Mouse (Mus musculus): Measurements from ENCODE around the gene Foxc2.
"Not testable (repeated sequence)": the region's sequence is repeated elsewhere in the genome, so short reads cannot be mapped to it uniquely, and the experiment has no call there.

Foxc2 gene

DNA sequence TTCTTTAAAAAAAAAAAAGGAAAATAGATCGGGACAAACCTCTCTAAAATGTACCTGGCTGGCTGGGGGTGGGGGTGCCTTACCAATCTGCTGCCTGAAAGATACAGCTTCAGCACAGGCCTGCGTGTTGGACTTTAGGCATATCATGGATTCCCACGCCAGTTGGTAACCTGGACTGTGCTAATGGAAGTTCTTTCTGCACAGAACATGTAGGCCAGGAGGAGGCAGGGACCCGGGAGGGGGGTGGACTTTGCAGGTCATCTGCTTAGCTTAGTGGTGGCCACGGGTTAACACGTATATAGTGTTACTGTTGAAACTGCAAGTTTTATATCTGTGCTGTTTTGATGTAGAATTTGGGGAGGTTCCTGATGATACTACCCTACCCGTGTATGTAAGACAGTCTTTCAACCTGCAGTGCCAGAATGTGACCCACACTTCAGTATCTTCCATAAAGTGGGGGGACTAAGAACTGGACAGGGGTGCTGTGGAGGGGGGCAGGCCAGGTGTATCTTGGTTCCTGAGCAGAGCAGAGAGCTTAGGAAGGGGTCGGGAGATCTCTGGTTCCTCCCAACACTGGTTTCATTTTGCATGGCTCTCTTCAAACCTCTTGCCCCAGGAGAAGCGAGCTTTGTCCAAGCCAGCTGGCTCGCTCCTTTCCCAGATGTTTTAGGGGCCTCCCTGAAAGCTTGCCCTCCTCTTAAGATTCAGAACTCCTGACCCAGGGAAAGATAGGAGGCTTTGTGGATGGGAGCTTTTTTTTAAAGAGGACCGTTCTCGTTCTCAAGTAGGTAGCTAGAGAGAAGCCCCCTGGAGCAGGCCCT lies 3.9 kb downstream of the Foxc2 start:
- DNase-seq (ENCODE audit: low read depth, low spot score): no peak

DNA sequence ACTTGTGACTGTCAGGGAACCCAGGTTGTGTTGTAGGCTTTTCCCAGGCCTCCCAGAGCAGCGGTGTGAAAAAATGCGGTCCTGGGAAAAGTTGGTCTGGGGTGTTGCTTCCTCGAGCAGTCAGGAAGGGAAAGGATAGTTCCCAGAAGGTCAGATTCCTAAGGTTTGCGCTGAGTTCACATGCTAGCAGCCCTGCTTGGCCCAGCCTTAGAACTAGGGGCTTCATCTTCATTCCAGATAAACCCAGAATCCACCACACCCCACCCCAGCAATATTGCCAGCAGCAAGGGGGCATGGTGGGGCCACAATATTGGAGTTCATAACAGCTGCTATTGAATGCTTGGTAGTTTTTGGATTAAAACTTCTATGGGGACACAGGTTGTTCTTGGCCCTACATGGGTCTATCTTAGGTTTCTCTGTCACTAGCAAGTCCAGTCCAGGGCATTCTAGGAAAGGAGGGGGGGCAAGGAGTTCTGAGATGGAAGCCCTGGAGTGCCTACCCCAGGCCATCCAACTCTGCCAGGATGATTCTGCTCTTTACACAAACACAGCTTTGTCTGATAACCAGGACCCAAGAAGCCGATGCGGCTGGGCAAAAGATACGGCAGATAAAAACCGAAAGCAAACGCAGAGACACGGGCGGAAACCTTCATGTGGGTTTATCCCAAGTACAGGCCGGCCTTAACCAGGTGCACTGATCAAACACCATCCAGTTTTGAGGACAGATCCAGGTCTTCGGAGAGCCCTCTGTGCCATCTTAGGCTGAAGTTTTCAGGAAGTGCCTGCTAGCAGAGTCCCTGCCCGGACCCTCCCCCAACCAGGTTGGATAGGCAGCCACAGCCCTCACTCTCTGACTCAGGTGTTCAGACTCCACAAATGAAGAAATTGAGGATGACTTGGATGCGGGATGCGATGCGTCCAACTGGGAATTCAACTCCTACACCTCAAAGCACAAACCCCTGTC lies 4.8 kb downstream of the Foxc2 start:
- DNase-seq (ENCODE audit: low read depth, low spot score): no peak

DNA sequence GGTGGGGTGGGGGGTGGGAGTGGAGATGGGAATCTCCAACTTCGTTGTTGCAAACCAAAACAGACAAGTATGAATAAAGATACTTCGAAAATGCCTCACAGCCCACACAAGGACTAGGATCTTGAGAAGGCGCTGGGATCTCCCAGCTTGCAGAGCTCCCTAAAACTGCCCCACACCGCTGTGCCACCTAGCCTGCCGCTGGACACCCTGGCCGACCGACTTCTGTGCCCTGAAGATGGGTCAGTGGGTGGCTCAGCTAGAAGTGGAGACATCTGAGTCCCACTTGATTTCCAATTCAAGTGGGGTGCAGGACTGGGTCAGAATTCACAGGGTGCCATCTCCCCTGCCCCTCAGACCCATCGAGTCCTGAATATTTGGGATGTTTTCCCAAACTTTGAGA lies 5.7 kb downstream of the Foxc2 start:
- DNase-seq (ENCODE audit: low read depth, low spot score): no peak

DNA sequence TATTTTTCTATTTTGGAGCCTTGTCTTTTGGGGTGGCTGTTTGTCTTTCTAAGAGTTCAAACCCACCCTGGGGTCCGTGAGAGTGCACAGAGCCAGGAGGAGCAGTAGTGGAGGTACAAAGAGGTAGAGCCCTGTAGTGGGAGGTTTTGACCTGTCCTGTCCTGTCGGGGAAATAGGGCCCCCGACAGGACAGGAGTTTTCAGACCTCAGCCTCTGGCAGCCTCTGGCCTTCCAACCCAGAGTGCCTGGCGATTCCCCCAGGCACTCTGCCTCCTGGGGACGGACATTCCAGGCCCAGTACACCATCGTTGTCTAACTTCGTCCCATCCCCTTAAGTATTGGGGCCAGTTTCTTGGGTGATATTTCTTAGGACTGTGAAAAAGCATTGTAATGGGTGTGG lies 6.4 kb downstream of the Foxc2 start:
- DNase-seq (ENCODE audit: low read depth, low spot score): no peak

DNA sequence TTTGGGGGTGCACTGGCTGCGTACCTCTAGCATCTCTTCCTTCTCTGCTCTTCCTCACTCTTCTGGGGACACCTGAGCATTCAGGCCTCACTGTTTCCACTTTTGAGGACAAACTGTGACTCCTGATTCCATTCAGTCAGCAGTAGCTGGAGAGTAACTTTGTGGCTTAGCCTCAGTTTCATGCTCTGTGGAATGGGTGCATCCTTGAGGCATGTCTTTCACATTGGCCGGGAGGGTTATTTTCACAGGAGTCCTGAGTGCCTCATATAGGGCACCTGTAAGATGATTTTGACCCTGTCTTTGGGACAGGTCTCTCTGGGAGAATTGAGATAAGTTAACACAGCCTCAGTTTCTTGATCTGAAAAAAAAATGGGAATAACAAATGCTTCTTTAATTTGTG lies 7.1 kb downstream of the Foxc2 start:
- no peak for DNase-seq (ENCODE audit: low read depth, low spot score)

DNA sequence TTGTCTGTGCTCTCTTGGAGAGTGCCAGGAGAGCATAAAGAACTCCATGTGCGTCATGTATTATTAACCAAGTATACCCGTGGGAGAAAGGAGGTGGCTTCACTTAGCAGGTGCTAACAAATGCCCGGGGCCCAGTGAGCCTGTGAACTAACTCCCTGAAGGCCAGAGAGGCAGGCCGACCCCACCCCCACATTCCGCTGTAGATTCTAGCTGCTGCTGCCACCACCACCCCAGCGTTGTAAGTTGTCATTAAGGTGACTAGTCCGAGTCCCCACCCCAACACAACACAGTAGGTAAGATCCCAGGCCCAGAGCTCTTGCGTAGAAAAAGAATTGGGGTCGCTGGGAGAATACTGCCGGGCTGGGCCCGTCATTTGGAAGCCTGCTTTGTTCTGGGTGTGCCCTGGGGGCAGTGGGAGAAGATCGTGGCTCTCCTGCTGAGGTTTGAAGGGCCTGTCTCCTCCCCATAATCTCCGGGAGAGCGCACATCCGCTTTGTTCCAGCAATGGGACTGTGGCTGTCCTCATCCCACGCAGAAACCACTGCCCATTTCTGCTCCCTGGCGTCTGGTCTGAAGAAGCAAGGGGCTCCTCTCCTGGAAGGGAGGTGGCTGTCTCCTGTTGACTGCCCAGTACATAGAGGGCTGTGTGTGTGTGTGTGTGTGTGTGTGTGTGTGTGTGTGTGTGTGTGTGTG lies 8.7 kb downstream of the Foxc2 start:
- DNase-seq (ENCODE audit: low read depth, low spot score): no peak

DNA sequence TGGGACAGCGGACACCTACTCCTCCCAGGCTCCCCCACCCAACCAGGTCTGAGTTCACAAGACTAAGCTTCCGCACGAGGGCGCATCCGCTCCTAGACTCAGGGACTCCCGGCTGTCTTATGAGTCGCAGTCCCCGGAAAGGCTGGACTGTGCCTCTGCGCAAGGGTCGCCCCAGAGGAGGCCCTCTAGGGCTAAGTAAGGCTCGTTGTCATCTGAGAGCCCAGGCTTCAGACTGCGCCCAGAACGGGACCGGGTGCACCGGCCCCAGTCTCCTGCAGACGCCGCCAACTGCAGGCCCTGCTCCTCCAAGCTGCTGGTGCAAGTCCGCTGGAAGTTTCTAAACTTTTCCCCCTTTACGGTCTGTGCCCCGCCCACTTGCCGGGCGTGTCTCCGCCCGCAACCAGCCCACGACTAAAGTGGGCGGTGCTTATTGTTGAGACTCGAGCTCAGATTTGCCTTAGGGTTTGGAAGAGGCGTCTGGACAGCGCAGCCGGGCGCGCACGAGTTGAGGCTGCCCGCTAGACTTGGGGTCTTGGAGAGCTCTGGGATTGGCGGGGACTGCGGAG lies 9.4 kb downstream of the Foxc2 start:
- peak; percentile 26 for DNase-seq (ENCODE audit: low read depth, low spot score)

DNA sequence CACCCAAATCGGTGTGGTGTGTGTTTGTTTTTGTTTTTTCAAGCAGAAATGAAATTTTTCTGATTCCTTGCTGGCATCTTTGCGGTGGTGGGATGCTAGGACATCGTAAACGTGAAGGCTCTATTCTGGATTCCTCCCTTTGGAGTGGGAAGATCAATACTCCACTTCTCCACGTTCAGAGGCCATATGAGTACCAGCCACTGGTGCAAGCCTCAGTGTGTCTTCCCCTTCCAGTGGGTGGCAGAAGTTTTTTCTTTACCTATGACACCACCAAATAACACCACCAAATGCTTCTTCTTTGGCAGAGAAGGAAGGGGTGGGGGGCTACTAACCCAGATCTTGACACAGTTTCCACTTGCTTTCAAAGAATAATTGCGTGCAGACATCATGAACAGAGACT lies 10.2 kb downstream of the Foxc2 start:
- no peak for DNase-seq (ENCODE audit: low read depth, low spot score)

DNA sequence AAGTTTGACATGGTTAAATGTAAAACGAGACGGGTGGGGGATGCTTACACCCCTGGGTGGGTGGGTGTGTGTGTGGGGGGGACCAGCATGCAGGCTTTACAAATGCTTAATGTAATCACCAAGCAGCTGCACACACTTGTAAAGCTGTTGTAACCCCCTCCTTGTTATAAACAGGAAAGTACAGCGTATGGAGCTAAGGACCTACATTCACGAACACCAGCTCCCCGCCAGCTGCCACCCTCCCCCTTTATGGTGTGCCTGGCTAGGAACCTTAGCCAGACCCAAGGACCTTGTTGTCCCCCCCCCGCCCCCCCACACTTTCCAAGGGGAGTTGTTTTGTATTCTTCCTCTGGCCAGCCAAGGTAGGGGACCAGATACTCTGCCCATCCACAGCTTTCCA lies 10.7 kb downstream of the Foxc2 start:
- DNase-seq (ENCODE audit: low read depth, low spot score): no peak

DNA sequence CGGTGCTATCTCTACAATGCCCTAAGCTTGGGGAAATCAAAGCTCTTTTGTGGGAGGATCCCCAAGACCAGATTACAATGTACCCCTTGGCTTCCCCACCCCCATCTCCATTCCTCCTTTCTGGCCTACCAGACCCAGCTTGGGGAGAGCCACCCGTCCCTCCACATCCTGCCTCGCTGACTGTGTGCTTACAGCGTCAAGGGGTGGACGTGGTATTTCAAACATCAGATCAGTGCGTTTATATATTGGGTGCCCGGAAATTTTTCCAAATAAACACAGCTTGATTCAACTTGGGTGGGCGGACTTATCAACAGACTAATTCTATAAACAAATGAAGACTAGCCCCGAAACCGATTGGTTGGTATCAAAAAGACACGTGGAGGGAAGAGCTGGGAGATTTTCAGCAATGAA lies 11.3 kb downstream of the Foxc2 start:
- DNase-seq (ENCODE audit: low read depth, low spot score): no peak

DNA sequence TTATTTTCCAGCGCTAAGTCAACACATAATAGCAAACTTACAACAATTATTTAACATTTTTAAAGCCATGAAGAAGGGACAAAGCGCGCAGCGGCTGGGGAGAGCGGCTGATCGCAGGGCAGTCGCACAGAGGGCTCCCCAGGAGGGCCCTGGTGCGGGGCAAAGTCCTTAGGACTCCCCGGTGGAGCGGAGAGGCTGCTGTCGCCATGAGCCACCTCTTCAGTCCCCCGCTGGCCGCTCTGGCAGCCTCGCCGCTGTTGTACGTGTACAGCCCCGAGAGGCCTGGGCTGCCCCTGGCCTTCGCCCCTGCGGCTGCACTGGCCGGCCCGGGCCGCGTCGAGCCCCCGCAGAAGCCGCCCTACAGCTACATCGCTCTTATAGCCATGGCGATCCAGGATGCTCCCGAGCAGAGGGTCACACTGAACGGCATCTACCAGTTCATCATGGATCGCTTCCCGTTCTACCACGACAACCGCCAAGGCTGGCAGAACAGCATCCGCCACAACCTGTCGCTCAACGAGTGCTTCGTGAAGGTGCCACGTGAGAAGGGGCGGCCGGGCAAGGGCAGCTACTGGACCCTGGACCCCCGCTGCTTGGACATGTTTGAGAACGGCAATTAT lies 11.9 kb downstream of the Foxc2 start, which contains the start of gene Foxl1:
Gene Foxl1 (plus strand): TSS at position 185 of the 620 bp plus-strand sequence.
- DNase-seq (ENCODE audit: low read depth, low spot score): no peak

DNA sequence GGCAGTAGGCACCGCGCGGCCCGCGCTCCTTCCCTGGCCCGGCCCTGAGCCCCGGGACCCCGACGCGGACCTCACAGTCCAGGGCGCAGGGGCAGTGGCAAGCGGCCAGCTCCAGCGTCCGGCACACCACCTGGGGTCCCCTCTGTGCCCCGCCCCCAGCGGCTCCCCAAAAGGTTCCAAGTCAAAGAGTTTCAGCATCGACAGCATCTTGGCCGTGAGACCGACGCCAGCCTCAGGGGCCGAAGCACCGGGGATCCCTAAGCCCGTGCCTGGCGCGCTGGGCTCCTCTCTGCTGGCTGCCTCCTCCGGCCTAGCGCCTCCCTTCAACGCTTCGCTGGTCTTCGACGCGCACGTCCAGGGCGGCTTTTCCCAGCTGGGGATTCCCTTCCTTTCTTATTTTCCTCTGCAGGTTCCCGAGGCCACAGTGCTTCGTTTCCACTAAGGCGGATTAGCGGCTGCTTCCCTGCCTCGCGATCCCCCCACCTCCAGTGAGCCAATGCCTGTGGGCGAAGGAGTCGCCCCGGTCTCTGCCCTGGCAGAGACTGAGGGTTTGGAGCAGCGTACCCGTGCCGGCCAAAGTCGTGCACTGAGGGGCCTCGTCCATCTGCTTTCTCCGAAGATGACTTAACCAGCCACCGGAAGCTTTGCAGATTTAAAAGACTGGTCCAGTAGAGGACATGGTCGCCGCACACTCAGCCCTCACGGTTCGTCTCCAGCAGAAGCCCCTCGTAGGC lies 12.7 kb downstream of the Foxc2 start:
- no peak for DNase-seq (ENCODE audit: low read depth, low spot score)

DNA sequence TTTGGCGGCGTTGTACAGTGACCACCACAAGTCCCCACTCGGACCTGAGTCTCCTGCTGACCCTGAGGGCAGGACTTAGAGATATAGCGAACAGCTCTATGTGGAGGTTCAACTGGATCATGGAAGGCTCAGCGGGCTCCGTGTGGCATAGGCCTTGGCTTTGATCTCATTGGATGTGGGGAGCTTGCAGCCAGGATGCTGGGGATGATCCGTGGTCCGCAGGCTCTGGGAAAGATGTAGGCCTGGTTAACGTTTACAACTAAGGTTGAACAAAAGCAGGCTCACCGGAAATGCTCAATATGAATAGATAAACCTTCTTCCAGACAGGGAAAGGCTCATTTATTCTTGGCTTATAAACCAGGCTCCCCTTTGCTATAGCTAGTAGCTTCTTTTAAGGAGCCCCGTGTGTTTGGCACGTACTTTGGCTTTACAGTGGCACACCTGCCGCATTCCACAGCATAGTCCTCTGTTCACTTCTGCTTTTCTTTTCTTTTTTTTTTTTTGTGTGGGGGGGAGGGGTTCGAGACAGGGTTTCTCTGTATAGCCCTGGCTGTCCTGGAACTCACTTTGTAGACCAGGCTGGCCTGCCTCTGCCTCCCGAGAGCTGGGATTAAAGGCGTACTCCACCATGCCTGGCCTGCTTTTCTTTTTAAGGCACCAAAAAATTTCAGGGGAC lies 13.4 kb downstream of the Foxc2 start:
- DNase-seq (ENCODE audit: low read depth, low spot score): peak; percentile 73

DNA sequence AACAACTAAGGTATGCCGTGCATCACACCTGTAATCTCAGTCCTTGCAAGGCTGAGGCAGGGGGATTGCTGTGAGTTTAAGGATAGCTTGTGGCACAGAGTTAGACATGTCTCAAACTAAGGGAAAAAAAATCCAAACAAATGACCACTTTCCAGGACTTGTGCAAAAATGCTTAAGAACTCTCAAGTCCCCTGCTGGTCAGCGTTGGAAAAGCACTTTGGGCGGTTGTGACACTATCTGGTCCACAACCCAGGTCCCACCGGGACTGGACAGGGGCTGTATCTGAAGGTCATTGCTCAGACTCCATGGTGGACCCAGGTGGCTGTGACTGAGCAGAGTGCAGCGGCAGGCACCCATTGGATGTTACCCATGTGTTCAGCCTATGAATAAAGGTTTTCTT lies 14.6 kb downstream of the Foxc2 start:
- peak; percentile 60 for DNase-seq (ENCODE audit: low read depth, low spot score)

DNA sequence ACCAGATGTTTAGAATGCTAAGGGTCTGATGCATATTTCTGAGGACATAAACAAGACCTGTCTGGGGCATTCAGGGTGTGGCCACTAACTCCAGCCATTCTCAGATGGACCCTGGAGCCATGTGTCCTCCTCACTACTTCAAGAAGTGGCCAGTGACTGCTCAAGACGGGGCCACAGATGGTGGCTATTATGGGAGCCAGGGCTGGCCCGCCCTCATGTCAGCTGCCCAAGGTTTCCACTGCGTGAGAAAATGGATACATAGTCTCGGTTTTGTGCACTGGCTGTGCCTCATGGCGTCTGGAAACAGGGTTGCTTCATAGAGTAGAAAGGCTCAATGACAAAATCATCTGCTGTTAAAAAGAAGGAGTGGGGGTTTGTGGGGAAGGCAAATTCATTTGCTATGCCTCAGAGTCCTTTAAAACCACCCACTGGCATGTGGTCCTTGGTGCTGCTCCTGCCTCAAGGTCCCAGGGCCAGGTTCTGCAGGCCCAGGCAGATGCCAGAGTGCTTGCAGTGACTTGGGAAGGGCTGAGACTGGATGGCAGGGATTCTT lies 17.1 kb downstream of the Foxc2 start:
- DNase-seq (ENCODE audit: low read depth, low spot score): no peak

DNA sequence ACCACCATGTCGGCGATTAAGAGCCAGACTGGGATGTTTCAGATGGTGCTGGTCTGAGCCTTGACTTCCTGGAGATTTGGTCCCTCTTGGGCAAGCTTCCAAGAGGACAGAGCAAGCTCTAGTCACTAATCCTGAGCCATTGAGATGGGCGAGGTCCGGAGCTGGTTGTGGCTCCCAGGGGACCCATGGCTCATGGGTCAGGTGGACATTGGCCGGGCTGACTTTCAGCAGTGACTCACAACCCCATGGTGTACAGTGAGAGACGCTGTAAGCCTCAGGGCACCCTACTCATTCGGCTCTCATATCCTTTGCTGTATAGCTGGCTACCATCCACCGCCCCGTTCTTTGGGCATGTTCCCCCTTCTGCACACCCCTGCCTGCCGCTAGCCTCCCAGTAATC lies 18.1 kb downstream of the Foxc2 start:
- DNase-seq (ENCODE audit: low read depth, low spot score): no peak

DNA sequence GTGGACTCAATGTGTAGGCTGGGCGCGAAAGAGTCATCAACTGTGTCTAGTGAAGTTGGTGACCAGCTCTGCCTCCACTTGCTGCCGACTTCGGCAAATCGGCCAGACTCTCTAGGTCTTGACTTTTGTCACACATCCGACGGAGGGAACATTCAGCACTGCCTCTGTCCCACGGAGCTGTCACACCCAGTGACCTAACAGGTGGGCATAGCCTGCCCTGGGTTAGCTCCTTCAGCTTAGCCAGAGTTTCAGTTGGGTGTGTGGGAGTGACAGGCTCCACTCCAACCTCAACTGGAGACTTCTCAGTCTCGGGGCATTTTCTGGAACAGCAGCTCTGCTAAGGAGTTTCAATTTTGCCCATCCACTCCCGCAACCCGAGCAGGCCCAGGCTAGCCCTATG lies 18.5 kb downstream of the Foxc2 start:
- no peak for DNase-seq (ENCODE audit: low read depth, low spot score)

DNA sequence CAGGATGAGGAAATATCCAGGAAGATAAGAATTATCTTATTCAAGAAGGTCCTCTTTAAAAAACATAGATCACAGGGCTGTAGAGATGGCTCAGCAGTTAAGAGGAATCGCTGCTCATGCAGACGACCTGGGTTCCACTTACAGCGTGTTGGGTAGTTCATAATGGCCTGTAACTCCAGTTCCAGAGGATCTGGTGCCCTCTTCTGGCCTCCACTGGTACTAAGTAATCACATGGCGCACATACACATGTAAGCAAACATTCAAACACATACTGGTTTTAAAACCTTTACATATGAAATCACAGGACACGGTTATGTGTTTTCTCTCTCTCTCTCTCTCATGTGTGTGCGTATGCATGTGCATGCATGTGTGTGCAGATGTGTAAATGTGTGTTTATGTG lies 20.9 kb downstream of the Foxc2 start:
- DNase-seq (ENCODE audit: low read depth, low spot score): no peak

DNA sequence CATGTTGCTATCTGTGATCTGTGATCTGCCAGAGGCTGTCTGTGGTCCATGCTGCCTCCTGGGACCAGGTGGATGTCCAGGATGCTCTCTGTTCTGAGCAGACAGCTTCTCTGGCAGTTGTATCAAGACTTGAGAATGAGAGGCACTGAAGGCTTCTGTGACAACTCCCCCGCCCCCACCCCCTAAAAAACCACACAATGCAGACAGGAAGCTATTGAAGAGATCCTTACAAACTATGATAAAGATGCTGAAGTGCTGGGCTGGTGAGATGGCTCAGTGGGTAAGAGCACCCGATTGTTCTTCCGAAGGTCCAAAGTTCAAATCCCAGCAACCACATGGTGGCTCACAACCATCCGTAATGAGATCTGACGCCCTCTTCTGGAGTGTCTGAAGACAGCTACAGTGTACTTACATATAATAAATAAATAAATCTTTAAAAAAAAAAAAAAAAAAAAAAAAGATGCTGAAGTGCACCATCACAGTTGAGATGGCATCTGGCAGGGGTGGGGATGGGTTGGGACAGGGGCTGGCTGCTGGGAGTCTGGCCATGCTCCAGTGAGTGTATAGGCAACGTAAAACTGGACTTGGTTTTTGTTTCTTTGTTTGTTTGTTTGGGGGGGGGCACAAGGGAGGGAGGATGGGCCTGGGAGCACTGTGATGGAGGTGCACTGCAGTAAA lies 29.6 kb downstream of the Foxc2 start:
- DNase-seq (ENCODE audit: low read depth, low spot score): not testable (repeated sequence)

Measured in A20 (cell line).